Mouse (Mus musculus) G1E (cell line): ENCODE measurements around the gene Gnaq.

Experiments
- CTCF ChIP-seq: IDR thresholded peaks from 2 replicates; pipeline ENCODE4 v1.5.1; 2012; ENCODE audit warnings: low read depth, low read length, inconsistent platforms, mixed read lengths
- GATA1 ChIP-seq: IDR thresholded peaks from 2 replicates; pipeline ENCODE4 v1.6.1; 2012; ENCODE audit warnings: borderline replicate concordance, low read length, inconsistent platforms, mixed read lengths

DNA sequence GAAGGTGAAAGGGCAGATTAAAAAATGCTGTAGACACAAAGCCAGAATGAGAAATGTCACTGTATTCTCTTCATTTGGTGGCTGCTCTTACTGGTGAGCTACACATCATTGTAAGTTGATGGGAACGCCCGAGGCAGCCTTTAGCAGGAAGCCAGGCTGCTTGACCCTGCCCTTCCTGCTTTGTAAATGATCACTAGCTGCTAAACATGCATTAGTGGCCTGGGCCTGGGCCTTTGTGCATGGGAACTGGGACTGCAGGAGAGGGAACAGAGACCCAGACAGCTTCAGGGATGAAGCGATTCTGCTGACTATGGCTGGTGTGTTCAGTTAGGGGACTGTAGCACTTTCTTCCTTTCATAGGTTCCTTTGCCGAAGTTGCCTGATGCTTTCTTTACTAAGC lies 35.6 kb downstream of the Gnaq start:
- TF ChIP-seq GATA1 = no peak
- no peak for TF ChIP-seq CTCF
